Mouse (Mus musculus) ES-Bruce4 (cell line): Measurements from ENCODE around the gene Mtmr2.

ENCODE experiments used
- CTCF ChIP-seq: IDR thresholded peaks from one replicate; pipeline ENCODE4 v1.8.1; 2011; ENCODE audit warnings: low read depth, low read length
- EP300 ChIP-seq: IDR thresholded peaks from 2 replicates; pipeline ENCODE4 v1.6.1; 2011; ENCODE audit warnings: low read depth, low read length; ENCODE audit not compliant: insufficient read depth
- POLR2A ChIP-seq: IDR thresholded peaks from one replicate; pipeline ENCODE4 v1.8.1; 2011; ENCODE audit warnings: low read length; ENCODE audit not compliant: insufficient read depth

DNA sequence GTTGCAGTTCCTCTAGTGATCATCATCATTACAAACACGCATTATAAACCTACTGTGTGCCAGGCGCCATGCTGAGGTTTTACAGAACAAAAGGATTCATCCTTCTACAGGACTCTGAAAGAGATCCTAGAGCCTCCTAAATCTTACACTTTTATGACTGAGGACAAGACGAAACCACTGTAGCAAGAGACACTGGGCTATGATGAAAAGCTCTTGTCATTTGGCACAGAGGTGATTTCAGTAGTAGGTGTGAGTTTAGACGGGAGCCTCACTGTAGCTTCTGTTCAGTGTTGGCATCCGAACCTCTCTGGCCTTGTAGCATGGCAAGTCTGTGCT is 48.5 kb upstream of the Mtmr2 start:
- TF ChIP-seq EP300 (no peak), CTCF (no peak), POLR2A (no peak)
